Mouse (Mus musculus) cerebellum, adult 2 months (tissue): ENCODE measurements around the gene Naa35.
"Not testable (repeated sequence)": the region's sequence is repeated elsewhere in the genome, so short reads cannot be mapped to it uniquely, and the experiment has no call there.

Experiments used
- CTCF ChIP-seq: fragments of 200-500 bp; IDR thresholded peaks from 2 replicates; pipeline ENCODE4 v1.5.1; 2011; ENCODE audit warnings: low read depth, mild to moderate bottlenecking, control low read depth, low read length, moderate library complexity, borderline replicate concordance; ENCODE audit not compliant: insufficient read depth
- POLR2A ChIP-seq: fragments of 200-500 bp; IDR thresholded peaks from 2 replicates; pipeline ENCODE4 v1.6.1; 2011; ENCODE audit warnings: low read length, control low read depth, borderline replicate concordance; ENCODE audit not compliant: insufficient read depth

GRCm38 (mm10) chr13:59592058-59592457 is 7.0 kb downstream of the Naa35 start:
- not testable (repeated sequence) for TF ChIP-seq POLR2A, CTCF
